Mouse (Mus musculus) olfactory bulb, adult 2 months (tissue): ENCODE data around the gene Lrpap1.

Experiments
- CTCF ChIP-seq: fragments of 200-500 bp; IDR thresholded peaks from 2 replicates; pipeline ENCODE4 v1.5.1; 2012; ENCODE audit warnings: low read depth, mild to moderate bottlenecking, low read length, moderate library complexity; ENCODE audit not compliant: insufficient read depth
- POLR2A ChIP-seq: fragments of 200-500 bp; IDR thresholded peaks from 2 replicates; pipeline ENCODE4 v1.6.1; 2012; ENCODE audit warnings: mild to moderate bottlenecking, low read depth, low read length, moderate library complexity; ENCODE audit not compliant: insufficient read depth

DNA sequence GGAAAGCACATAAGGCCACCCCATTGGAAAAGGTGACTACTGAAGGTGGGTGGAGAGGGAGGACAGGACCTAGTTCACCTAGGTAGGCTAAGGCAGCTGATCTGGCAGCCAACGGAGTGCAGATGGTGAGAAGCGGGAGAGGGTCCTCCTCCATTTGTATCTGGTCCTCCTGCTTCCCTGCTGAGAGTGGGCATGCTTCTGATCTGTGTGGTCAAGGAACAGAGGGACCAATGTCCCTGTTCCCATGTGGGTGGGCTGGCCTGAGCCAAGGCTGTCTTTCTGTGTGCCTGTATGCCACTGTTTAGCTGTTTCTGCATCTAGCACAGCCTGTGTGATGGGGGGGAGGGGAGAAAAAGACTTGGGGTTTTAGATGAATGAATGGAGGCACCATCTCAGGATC lies 41.2 kb upstream of the Lrpap1 start:
- no peak for TF ChIP-seq POLR2A
- TF ChIP-seq CTCF: no peak
